9 mouse cellular contexts compared by ENCODE assay signal in genomic region chr8:124720938-124721861, GRCm38 (mm10). TPM values are rescaled to one million over a fixed set of nuclear protein-coding genes. Genes with fewer than 3 reads are reported as not detected.
A peak's percentile ranks its signal among the peaks of the same experiment; 100 is the strongest.
DNase-seq lines count a peak whose midpoint lies in the region; ATAC-seq and TF ChIP-seq lines count a peak whose summit lies in the region.
"Had no signal": no experiment of that assay in that cellular context is flagged by ENCODE, and none has a peak within 500 bp of the region (broad histone marks: within the 10 kb centered on the region; RNA-seq: fewer than 3 reads in every experiment).

No protein-coding gene starts in this region.

- no peaks in the 10 kb centered on the region for H3K9me3 ChIP-seq in heart, embryonic 14.5 days (ENCODE audit: control insufficient read depth, low read length)
- H3K9me3 ChIP-seq in hindbrain, embryonic 13.5 days: no peaks in the 10 kb centered on the region
- no peaks in the 10 kb centered on the region for H3K9me3 ChIP-seq in midbrain, embryonic 11.5 days (ENCODE audit: control insufficient read depth, low read length)

- peaks cover 9% of the 10 kb centered on the region for H3K36me3 ChIP-seq in heart, embryonic 14.5 days (ENCODE audit: control insufficient read depth, insufficient read depth, low read length)
- H3K36me3 ChIP-seq in C2C12 (ENCODE audit: control insufficient read depth, insufficient read depth): peaks cover 15% of the 10 kb centered on the region
- H3K36me3 ChIP-seq in hindbrain, embryonic 13.5 days: peaks cover 16% of the 10 kb centered on the region
- H3K36me3 ChIP-seq in midbrain, embryonic 11.5 days (ENCODE audit: control insufficient read depth, insufficient read depth, low read length): no peaks in the 10 kb centered on the region

- TF ChIP-seq POLR2A in bone marrow macrophage, adult 2 months (IDR thresholded peaks at IDR 0.05; ENCODE audit: borderline replicate concordance, low read depth, low read length): no peak

- peak overlapping the region; percentile 90 to 94 for H3K4me3 ChIP-seq in heart, embryonic 14.5 days (ENCODE audit: control insufficient read depth in 1 of 2, insufficient read depth in 1 of 2, low read depth in 1 of 2, low read length in 2 of 2)
- H3K4me3 ChIP-seq in C2C12 (ENCODE audit: insufficient read depth, poor library complexity, severe bottlenecking): peak overlapping the region; percentile 78
- peak overlapping the region; percentile 89 for H3K4me3 ChIP-seq in bone marrow macrophage, adult 2 months (ENCODE audit: insufficient read depth, low read length)
- peak overlapping the region; percentile 94 for H3K4me3 ChIP-seq in hindbrain, embryonic 13.5 days
- peak overlapping the region; percentile 93 for H3K4me3 ChIP-seq in midbrain, embryonic 11.5 days (ENCODE audit: low read depth, low read length)

- peak overlapping the region; percentile 86 for H3ac ChIP-seq in C2C12 (ENCODE audit: control insufficient read depth, insufficient read length, low read depth)

- peaks cover 54% of the 10 kb centered on the region for H3K79me2 ChIP-seq in C2C12 (ENCODE audit: control insufficient read depth, insufficient read depth)

- peaks cover 8 to 19% of the 10 kb centered on the region in 2 experiments for H3K4me1 ChIP-seq in heart, embryonic 14.5 days (ENCODE audit: control insufficient read depth in 2 of 2, insufficient read depth in 2 of 2, low read length in 2 of 2)
- peaks cover 15% of the 10 kb centered on the region for H3K4me1 ChIP-seq in bone marrow macrophage, adult 2 months (ENCODE audit: control insufficient read depth, insufficient read depth, low read length)
- H3K4me1 ChIP-seq in hindbrain, embryonic 13.5 days (replicated peaks): peaks cover 28% of the 10 kb centered on the region
- peaks cover 19% of the 10 kb centered on the region for H3K4me1 ChIP-seq in midbrain, embryonic 11.5 days (ENCODE audit: control insufficient read depth, insufficient read depth, low read length)

- peak overlapping the region; percentile 93 for H3K4me2 ChIP-seq in heart, embryonic 14.5 days (ENCODE audit: low read length)
- peak overlapping the region; percentile 93 for H3K4me2 ChIP-seq in hindbrain, embryonic 13.5 days
- peak overlapping the region; percentile 89 for H3K4me2 ChIP-seq in midbrain, embryonic 11.5 days

- peak overlapping the region in 1 of 2 experiments; percentile 55; a peak in 2 of 4 replicates for H3K27ac ChIP-seq in heart, embryonic 14.5 days (replicated peaks in 1 of 2; ENCODE audit: control insufficient read depth in 1 of 2, insufficient read depth in 1 of 2, low read depth in 2 of 2, low read length in 2 of 2)
- H3K27ac ChIP-seq in bone marrow macrophage, adult 2 months (ENCODE audit: insufficient read depth, low read depth, low read length): no peak overlapping the region
- peak overlapping the region; percentile 81 for H3K27ac ChIP-seq in hindbrain, embryonic 13.5 days
- no peak overlapping the region; the same call in 1 of the 2 replicates for H3K27ac ChIP-seq in midbrain, embryonic 11.5 days (ENCODE audit: low read depth, low read length)

- 4% methylated on average over 23 of the region's 31 CpGs for WGBS in heart, embryonic 14.5 days
- 2% methylated on average over 31 of the region's 31 CpGs for WGBS in hindbrain, embryonic 13.5 days
- 3% methylated on average over 31 of the region's 31 CpGs for WGBS in midbrain, embryonic 11.5 days

- ATAC-seq in heart, embryonic 14.5 days (ENCODE audit: insufficient number of reproducible peaks, insufficient read depth, low FRiP score, low read depth): peak; percentile 38
- ATAC-seq in hindbrain, embryonic 13.5 days (ENCODE audit: low FRiP score): peak; percentile 79
- peak; percentile 79 for ATAC-seq in midbrain, embryonic 11.5 days (ENCODE audit: low FRiP score)
- no peak for ATAC-seq in granulocyte monocyte progenitor cell, adult 5-6 weeks (replicated peaks; ENCODE audit: poor library complexity, severe bottlenecking)

- no peaks in the 10 kb centered on the region for H3K27me3 ChIP-seq in heart, embryonic 14.5 days (ENCODE audit: control insufficient read depth, insufficient read depth, low read length)
- no peaks in the 10 kb centered on the region for H3K27me3 ChIP-seq in C2C12 (ENCODE audit: control insufficient read depth, insufficient read depth, insufficient read length)
- H3K27me3 ChIP-seq in hindbrain, embryonic 13.5 days: no peaks in the 10 kb centered on the region
- H3K27me3 ChIP-seq in midbrain, embryonic 11.5 days (ENCODE audit: control insufficient read depth, insufficient read depth, low read length): no peaks in the 10 kb centered on the region

- no peak for TF ChIP-seq CTCF in C2C12 (IDR thresholded peaks at IDR 0.05; ENCODE audit: control insufficient read depth, insufficient read depth, insufficient read length)
- no peak for TF ChIP-seq CTCF in bone marrow macrophage, adult 2 months (IDR thresholded peaks at IDR 0.05; ENCODE audit: low read depth, low read length)

- no peak for DNase-seq in heart, postnatal 4 days
- peak; percentile 84 for DNase-seq in midbrain, embryonic 11.5 days (ENCODE audit: low spot score, missing footprints)
- DNase-seq in spleen, postnatal 4 days (ENCODE audit: low spot score in 2 of 2): no peak

- peak overlapping the region; percentile 92 for H3K9ac ChIP-seq in heart, embryonic 14.5 days (ENCODE audit: low read length)
- H3K9ac ChIP-seq in hindbrain, embryonic 13.5 days: peak overlapping the region; percentile 94
- peak overlapping the region; percentile 93 for H3K9ac ChIP-seq in midbrain, embryonic 11.5 days (ENCODE audit: low read length)

- H3K79me3 ChIP-seq in C2C12 (ENCODE audit: low read depth): peaks cover 30% of the 10 kb centered on the region

TF ChIP-seq in C2C12, 6 proteins besides CTCF, POLR2A, EP300 and RAD21:
- TF ChIP-seq MYOG (IDR thresholded peaks at IDR 0.05; ENCODE audit: control insufficient read depth, extremely low read depth, insufficient read length) (no peak), CEBPB (IDR thresholded peaks at IDR 0.05; ENCODE audit: low read depth) (no peak), MYOD1 (IDR thresholded peaks at IDR 0.05; ENCODE audit: control insufficient read depth, insufficient read length, low read depth) (no peak), MAX (IDR thresholded peaks at IDR 0.05) (no peak), USF1 (IDR thresholded peaks at IDR 0.05; ENCODE audit: low read depth) (no peak), FOSL1 (IDR thresholded peaks at IDR 0.05; ENCODE audit: insufficient read depth, low read length, poor library complexity, severe bottlenecking) (no peak)

RNA-seq across cellular contexts. Expression of gene Ttc13, which starts 0.6 kb away (rescaled TPM):
- 30.5 and 34.1 TPM in 2 replicates for polyA plus RNA-seq in heart, embryonic 14.5 days (2014; fragmentation: Nextera tagmentation; extraction: Ambion mirVana)
- 10 to 100 TPM; 24.0 to 25.3 TPM for total RNA-seq in heart, postnatal 4 days (2021)
- polyA plus RNA-seq in C2C12 (2012; fragmentation: generic; extraction: Trizol): 23.0 TPM
- 30.6 and 33.5 TPM in 2 replicates for polyA plus RNA-seq in bone marrow macrophage, adult 2 months (2012; ENCODE audit: insufficient read depth, insufficient read length, missing spikeins)
- polyA plus RNA-seq in hindbrain, embryonic 13.5 days (2015; fragmentation: Nextera tagmentation; extraction: Ambion mirVana): 58.6 and 61.6 TPM in 2 replicates
- 61.5 and 62.7 TPM in 2 replicates for polyA plus RNA-seq in midbrain, embryonic 11.5 days (2014; fragmentation: Nextera tagmentation; extraction: Ambion mirVana)
- 44.3 and 46.4 TPM in 2 replicates for total RNA-seq in granulocyte monocyte progenitor cell, adult 5-6 weeks (2014; fragmentation: Nextera tagmentation)
- total RNA-seq in granulocyte monocyte progenitor cell, adult 5-6 weeks (2017): 53.3 and 56.4 TPM in 2 replicates

RNA-seq across cellular contexts. Expression of gene Arv1, which starts 0.7 kb away (rescaled TPM):
- 14.0 and 17.3 TPM in 2 replicates for polyA plus RNA-seq in heart, embryonic 14.5 days (2014; fragmentation: Nextera tagmentation; extraction: Ambion mirVana)
- 10 to 100 TPM in 1 of 2 experiments, 1 to 10 TPM in 1; 9.7 to 10.8 TPM for total RNA-seq in heart, postnatal 4 days (2021)
- 11.4 TPM for polyA plus RNA-seq in C2C12 (2012; fragmentation: generic; extraction: Trizol)
- polyA plus RNA-seq in bone marrow macrophage, adult 2 months (2012; ENCODE audit: insufficient read depth, insufficient read length, missing spikeins): 3.9 and 4.5 TPM in 2 replicates
- 32.8 and 33.3 TPM in 2 replicates for polyA plus RNA-seq in hindbrain, embryonic 13.5 days (2015; fragmentation: Nextera tagmentation; extraction: Ambion mirVana)
- 31.1 and 33.0 TPM in 2 replicates for polyA plus RNA-seq in midbrain, embryonic 11.5 days (2014; fragmentation: Nextera tagmentation; extraction: Ambion mirVana)
- 7.8 and 18.3 TPM in 2 replicates for total RNA-seq in granulocyte monocyte progenitor cell, adult 5-6 weeks (2014; fragmentation: Nextera tagmentation)
- 5.4 and 5.7 TPM in 2 replicates for total RNA-seq in granulocyte monocyte progenitor cell, adult 5-6 weeks (2017)

RNA-seq across cellular contexts. Expression of gene Fam89a, which starts 30.4 kb away (rescaled TPM):
- polyA plus RNA-seq in heart, embryonic 14.5 days (2014; fragmentation: Nextera tagmentation; extraction: Ambion mirVana): 1.2 and 1.7 TPM in 2 replicates
- total RNA-seq in heart, postnatal 4 days (2021): 1 to 10 TPM; 1.0 to 1.7 TPM
- polyA plus RNA-seq in C2C12 (2012; fragmentation: generic; extraction: Trizol): 1.5 TPM
- not detected in 2 replicates for polyA plus RNA-seq in bone marrow macrophage, adult 2 months (2012; ENCODE audit: insufficient read depth, insufficient read length, missing spikeins)
- polyA plus RNA-seq in hindbrain, embryonic 13.5 days (2015; fragmentation: Nextera tagmentation; extraction: Ambion mirVana): 3.1 and 3.2 TPM in 2 replicates
- polyA plus RNA-seq in midbrain, embryonic 11.5 days (2014; fragmentation: Nextera tagmentation; extraction: Ambion mirVana): 2.1 and 2.2 TPM in 2 replicates
- total RNA-seq in granulocyte monocyte progenitor cell, adult 5-6 weeks (2014; fragmentation: Nextera tagmentation): not detected in 2 replicates
- total RNA-seq in granulocyte monocyte progenitor cell, adult 5-6 weeks (2017): not detected in 2 replicates
- total RNA-seq: neutrophil, adult 5-6 weeks had no signal

RNA-seq across cellular contexts. Expression of gene 2310022B05Rik, which starts 58.0 kb away (rescaled TPM):
- polyA plus RNA-seq in heart, embryonic 14.5 days (2014; fragmentation: Nextera tagmentation; extraction: Ambion mirVana): 64.1 and 66.2 TPM in 2 replicates
- total RNA-seq in heart, postnatal 4 days (2021): 100 to 1,000 TPM; 173 to 189 TPM
- 52.1 TPM for polyA plus RNA-seq in C2C12 (2012; fragmentation: generic; extraction: Trizol)
- 8.7 and 9.3 TPM in 2 replicates for polyA plus RNA-seq in bone marrow macrophage, adult 2 months (2012; ENCODE audit: insufficient read depth, insufficient read length, missing spikeins)
- polyA plus RNA-seq in hindbrain, embryonic 13.5 days (2015; fragmentation: Nextera tagmentation; extraction: Ambion mirVana): 18.4 and 19.1 TPM in 2 replicates
- polyA plus RNA-seq in midbrain, embryonic 11.5 days (2014; fragmentation: Nextera tagmentation; extraction: Ambion mirVana): 17.4 and 21.2 TPM in 2 replicates
- 9.6 and 10.7 TPM in 2 replicates for total RNA-seq in granulocyte monocyte progenitor cell, adult 5-6 weeks (2014; fragmentation: Nextera tagmentation)
- 1.2 and 1.4 TPM in 2 replicates for total RNA-seq in granulocyte monocyte progenitor cell, adult 5-6 weeks (2017)
